Comparison of ENCODE assay signal across 20 mouse cellular contexts in genomic region chr6:85360311-85360710, GRCm38 (mm10). TPM values are rescaled to one million over a fixed set of nuclear protein-coding genes. Genes with fewer than 3 reads are reported as not detected.
DNase-seq lines count a peak whose midpoint lies in the region; ATAC-seq and TF ChIP-seq lines count a peak whose summit lies in the region.
"Had no signal": no experiment of that assay in that cellular context is flagged by ENCODE, and none has a peak within 500 bp of the region (broad histone marks: within the 10 kb centered on the region; RNA-seq: fewer than 3 reads in every experiment).

No protein-coding gene starts in this region.

- H3K27ac ChIP-seq in stomach, embryonic 14.5 days (ENCODE audit: low read length) = no peak overlapping the region
- no peak overlapping the region for H3K27ac ChIP-seq in stomach, postnatal 0 days (replicated peaks)
- H3K27ac ChIP-seq in embryonic facial prominence, embryonic 10.5 days (replicated peaks) = no peak overlapping the region
- H3K27ac ChIP-seq: embryonic facial prominence, embryonic 12.5 days; hindbrain, embryonic 10.5 days; layer of hippocampus, adult 2 months; liver, embryonic 14.5 days; lung, embryonic 15.5 days; macrophage; midbrain, embryonic 10.5 days had no signal

- ATAC-seq in stomach, embryonic 14.5 days (ENCODE audit: insufficient number of reproducible peaks, insufficient read depth, low FRiP score, low read depth) = peak; percentile 14; the same call in 1 of the 2 replicates
- no peak for ATAC-seq in stomach, postnatal 0 days (ENCODE audit: low FRiP score, low TSS enrichment)
- ATAC-seq: forebrain, embryonic 14.5 days had no signal

- no peak overlapping the region for H3K4me3 ChIP-seq in stomach, embryonic 14.5 days (ENCODE audit: low read depth, low read length)
- H3K4me3 ChIP-seq in stomach, postnatal 0 days (ENCODE audit: low read depth, low read length) = no peak overlapping the region
- H3K4me3 ChIP-seq in embryonic facial prominence, embryonic 10.5 days = no peak overlapping the region
- H3K4me3 ChIP-seq: embryonic facial prominence, embryonic 12.5 days; hindbrain, embryonic 10.5 days; layer of hippocampus, adult 2 months; lung, embryonic 15.5 days; midbrain, embryonic 10.5 days had no signal

- no peak for TF ChIP-seq CTCF in stomach, postnatal 0 days (IDR thresholded peaks at IDR 0.05; ENCODE audit: low read depth)

- whole genome bisulfite sequencing in stomach, embryonic 14.5 days = 82% methylated on average over 5 of the region's 5 CpGs
- WGBS in stomach, postnatal 0 days = 85% methylated on average over 5 of the region's 5 CpGs
- WGBS in embryonic facial prominence, embryonic 10.5 days = 88% methylated on average over 5 of the region's 5 CpGs

- H3K27me3 ChIP-seq in stomach, embryonic 14.5 days (ENCODE audit: control insufficient read depth, insufficient read depth, low read length) = no peaks in the 10 kb centered on the region
- H3K27me3 ChIP-seq in stomach, postnatal 0 days (ENCODE audit: control insufficient read depth, insufficient read depth, low read length) = no peaks in the 10 kb centered on the region
- H3K27me3 ChIP-seq in embryonic facial prominence, embryonic 10.5 days (replicated peaks; ENCODE audit: low read depth, poor library complexity, severe bottlenecking) = no peaks in the 10 kb centered on the region
- H3K27me3 ChIP-seq: embryonic facial prominence, embryonic 12.5 days; lung, embryonic 15.5 days had no signal

- H3K9me3 ChIP-seq in stomach, embryonic 14.5 days (ENCODE audit: control insufficient read depth, low read depth, low read length) = no peaks in the 10 kb centered on the region
- no peaks in the 10 kb centered on the region for H3K9me3 ChIP-seq in stomach, postnatal 0 days (ENCODE audit: control insufficient read depth, low read length)
- no peaks in the 10 kb centered on the region for H3K9me3 ChIP-seq in embryonic facial prominence, embryonic 10.5 days
- H3K9me3 ChIP-seq: embryonic facial prominence, embryonic 12.5 days; hindbrain, embryonic 10.5 days; lung, embryonic 15.5 days; midbrain, embryonic 10.5 days had no signal

- DNase-seq in heart, adult 11 months = peak; percentile 91
- DNase-seq in heart, adult 9 months (ENCODE audit: low spot score in 2 of 2) = no peak
- no peak for DNase-seq in stomach, postnatal 0 days (ENCODE audit: low spot score)
- DNase-seq in kidney, postnatal 14 days = peak; percentile 85
- no peak for DNase-seq in embryonic facial prominence, embryonic 10.5 days (ENCODE audit: low spot score)
- no peak for DNase-seq in lung, postnatal 14 days
- no peak for DNase-seq in urinary bladder, adult 2 months (ENCODE audit: low spot score)
- DNase-seq: adrenal gland, postnatal 25 days; gastrocnemius, postnatal 10 days; layer of hippocampus, postnatal 36 days; retina, postnatal 1 day had no signal

- no peaks in the 10 kb centered on the region for H3K36me3 ChIP-seq in stomach, embryonic 14.5 days (ENCODE audit: control insufficient read depth, insufficient read depth, low read length)
- H3K36me3 ChIP-seq in stomach, postnatal 0 days (ENCODE audit: control insufficient read depth, insufficient read depth, low read length) = no peaks in the 10 kb centered on the region
- H3K36me3 ChIP-seq in embryonic facial prominence, embryonic 10.5 days (replicated peaks) = no peaks in the 10 kb centered on the region
- H3K36me3 ChIP-seq: embryonic facial prominence, embryonic 12.5 days; hindbrain, embryonic 10.5 days; lung, embryonic 15.5 days; midbrain, embryonic 10.5 days had no signal

- H3K9ac ChIP-seq in stomach, embryonic 14.5 days (replicated peaks; ENCODE audit: low read depth, low read length) = no peak overlapping the region
- no peak overlapping the region for H3K9ac ChIP-seq in stomach, postnatal 0 days (ENCODE audit: low read length)
- H3K9ac ChIP-seq: embryonic facial prominence, embryonic 12.5 days; liver, embryonic 14.5 days; lung, embryonic 15.5 days had no signal

- H3K4me1 ChIP-seq in stomach, embryonic 14.5 days (ENCODE audit: control insufficient read depth, insufficient read depth, low read length) = no peaks in the 10 kb centered on the region
- no peaks in the 10 kb centered on the region for H3K4me1 ChIP-seq in stomach, postnatal 0 days (replicated peaks; ENCODE audit: control insufficient read depth, insufficient read depth)
- H3K4me1 ChIP-seq in embryonic facial prominence, embryonic 10.5 days = no peaks in the 10 kb centered on the region
- H3K4me1 ChIP-seq: embryonic facial prominence, embryonic 12.5 days; hindbrain, embryonic 10.5 days; midbrain, embryonic 10.5 days had no signal

- TF ChIP-seq EP300 in stomach, postnatal 0 days (optimal IDR thresholded peaks at IDR 0.05) = no peak

- no peak overlapping the region for H3K4me2 ChIP-seq in stomach, embryonic 14.5 days (replicated peaks; ENCODE audit: low read depth, low read length)
- H3K4me2 ChIP-seq in stomach, postnatal 0 days (replicated peaks; ENCODE audit: low read depth) = no peak overlapping the region
- H3K4me2 ChIP-seq: embryonic facial prominence, embryonic 12.5 days; lung, embryonic 15.5 days had no signal

RNA-seq across cellular contexts. Expression of gene Rab11fip5, which starts 14.1 kb away (rescaled TPM):
- 8.1 and 8.3 TPM in 2 replicates for polyA plus RNA-seq in stomach, embryonic 14.5 days (2014; fragmentation: Nextera tagmentation; extraction: Ambion mirVana)
- 7.6 and 8.3 TPM in 2 replicates for polyA plus RNA-seq in stomach, postnatal 0 days (2015; fragmentation: Nextera tagmentation; extraction: Ambion mirVana)
- 2.3 and 3.6 TPM in 2 replicates for polyA plus RNA-seq in embryonic facial prominence, embryonic 10.5 days (2016; fragmentation: Nextera tagmentation; extraction: Ambion mirVana)
- 56.5 and 58.1 TPM in 2 replicates for polyA plus RNA-seq in urinary bladder, adult 2 months (2012; rRNA removed)

RNA-seq across cellular contexts. Expression of gene Sfxn5, which starts 27.1 kb away (rescaled TPM):
- 13.0 and 14.0 TPM in 2 replicates for polyA plus RNA-seq in stomach, embryonic 14.5 days (2014; fragmentation: Nextera tagmentation; extraction: Ambion mirVana)
- polyA plus RNA-seq in stomach, postnatal 0 days (2015; fragmentation: Nextera tagmentation; extraction: Ambion mirVana) = 8.4 and 8.9 TPM in 2 replicates
- polyA plus RNA-seq in embryonic facial prominence, embryonic 10.5 days (2016; fragmentation: Nextera tagmentation; extraction: Ambion mirVana) = 8.5 and 8.6 TPM in 2 replicates
- polyA plus RNA-seq in urinary bladder, adult 2 months (2012; rRNA removed) = 3.9 and 4.2 TPM in 2 replicates

Comparison
In these comparisons a context has a peak if more than half of its experiments do, and no peak if none do; other contexts are left out.
1. DNase-seq: peak in heart, adult 11 months (single experiment) and kidney, postnatal 14 days (single experiment); none in heart, adult 9 months (0 of 2), stomach, postnatal 0 days (single experiment), embryonic facial prominence, embryonic 10.5 days (single experiment), lung, postnatal 14 days (single experiment) and urinary bladder, adult 2 months (single experiment).